Mouse (Mus musculus): ENCODE data around the gene Bloc1s3. TPM values are rescaled to one million over a fixed set of nuclear protein-coding genes. Genes with fewer than 3 reads are reported as not detected.
A peak's percentile ranks its signal among the peaks of the same experiment; 100 is the strongest.

Gene Bloc1s3
- polyA plus RNA-seq, 1 experiment from 2014 or later, result 1.9 TPM

- peaks cover 17% of the 10 kb centered on the region for H3K4me1 ChIP-seq
- no peaks in the 10 kb centered on the region for H3K9me3 ChIP-seq
- DNase-seq (ENCODE audit: low spot score), result no peak
- peaks cover 40% of the 10 kb centered on the region for H3K27me3 ChIP-seq (replicated peaks; ENCODE audit: low read depth, poor library complexity, severe bottlenecking)
- no peaks in the 10 kb centered on the region for H3K36me3 ChIP-seq (replicated peaks)
- no peak overlapping the region for H3K27ac ChIP-seq (replicated peaks)
- 88% methylated on average over 25 of the region's 25 CpGs for WGBS
- no peak overlapping the region for H3K4me3 ChIP-seq
Measured at GRCm38 (mm10) chr7:19494751-19495474, 13.3 kb downstream of the Bloc1s3 start.

GRCm38 (mm10) chr7:19491731-19492130 is 16.4 kb downstream of the Bloc1s3 start:
- H3K4me3 ChIP-seq, result peak overlapping the region; percentile 49
- 3% methylated on average over 26 of the region's 26 CpGs for WGBS
- H3K4me1 ChIP-seq, result peaks cover 21% of the 10 kb centered on the region
- H3K9me3 ChIP-seq, result no peaks in the 10 kb centered on the region
- no peaks in the 10 kb centered on the region for H3K36me3 ChIP-seq (replicated peaks)
- peak; percentile 64 for DNase-seq (ENCODE audit: low spot score)
- peaks cover 72% of the 10 kb centered on the region for H3K27me3 ChIP-seq (replicated peaks; ENCODE audit: low read depth, poor library complexity, severe bottlenecking)
- peak overlapping the region; percentile 59; the same call in 1 of the 2 replicates for H3K27ac ChIP-seq (replicated peaks)

GRCm38 (mm10) chr7:19489525-19489924 is 18.6 kb downstream of the Bloc1s3 start:
- WGBS, result 4% methylated on average over 31 of the region's 31 CpGs
- no peaks in the 10 kb centered on the region for H3K36me3 ChIP-seq (replicated peaks)
- DNase-seq (ENCODE audit: low spot score), result peak; percentile 56
- H3K4me3 ChIP-seq, result peak overlapping the region; percentile 51
- peaks cover 4% of the 10 kb centered on the region; the same call in 1 of the 2 replicates for H3K9me3 ChIP-seq
- peaks cover 14% of the 10 kb centered on the region for H3K4me1 ChIP-seq
- peaks cover 76% of the 10 kb centered on the region for H3K27me3 ChIP-seq (replicated peaks; ENCODE audit: low read depth, poor library complexity, severe bottlenecking)
- H3K27ac ChIP-seq (replicated peaks), result no peak overlapping the region

- 87% methylated on average over 7 of the region's 7 CpGs for WGBS
- H3K27me3 ChIP-seq (replicated peaks; ENCODE audit: low read depth, poor library complexity, severe bottlenecking), result peaks cover 53% of the 10 kb centered on the region
- H3K27ac ChIP-seq (replicated peaks), result no peak overlapping the region
- no peak overlapping the region for H3K4me3 ChIP-seq
- H3K9me3 ChIP-seq, result peaks cover 4% of the 10 kb centered on the region; the same call in 1 of the 2 replicates
- DNase-seq (ENCODE audit: low spot score), result no peak
- H3K36me3 ChIP-seq (replicated peaks), result no peaks in the 10 kb centered on the region
- peaks cover 7% of the 10 kb centered on the region for H3K4me1 ChIP-seq
Measured at GRCm38 (mm10) chr7:19486549-19486948, 21.6 kb downstream of the Bloc1s3 start.

GRCm38 (mm10) chr7:19485488-19485887 is 22.7 kb downstream of the Bloc1s3 start:
- no peak for DNase-seq (ENCODE audit: low spot score)
- Histone ChIP-seq H3K4me3 (no peak overlapping the region), H3K4me1 (peaks cover 6% of the 10 kb centered on the region), H3K9me3 (peaks cover 4% of the 10 kb centered on the region; the same call in 1 of the 2 replicates), H3K36me3 (replicated peaks) (no peaks in the 10 kb centered on the region), H3K27me3 (replicated peaks; ENCODE audit: low read depth, poor library complexity, severe bottlenecking) (peaks cover 42% of the 10 kb centered on the region), H3K27ac (replicated peaks) (no peak overlapping the region)
- WGBS, result 77% methylated on average over 1 of the region's 1 CpGs

- Histone ChIP-seq H3K9me3 (peaks cover 4% of the 10 kb centered on the region; the same call in 1 of the 2 replicates), H3K4me1 (peaks cover 1% of the 10 kb centered on the region; the same call in 1 of the 2 replicates), H3K27me3 (replicated peaks; ENCODE audit: low read depth, poor library complexity, severe bottlenecking) (peaks cover 33% of the 10 kb centered on the region), H3K36me3 (replicated peaks) (no peaks in the 10 kb centered on the region), H3K27ac (replicated peaks) (no peak overlapping the region), H3K4me3 (no peak overlapping the region)
- no peak for DNase-seq (ENCODE audit: low spot score)
- 80% methylated on average over 8 of the region's 8 CpGs for WGBS
Measured at GRCm38 (mm10) chr7:19483281-19483680, 24.9 kb downstream of the Bloc1s3 start.

- no peak for DNase-seq (ENCODE audit: low spot score)
- no peaks in the 10 kb centered on the region for H3K36me3 ChIP-seq (replicated peaks)
- no peaks in the 10 kb centered on the region for H3K9me3 ChIP-seq
- H3K27me3 ChIP-seq (replicated peaks; ENCODE audit: low read depth, poor library complexity, severe bottlenecking), result peaks cover 67% of the 10 kb centered on the region
- peaks cover 17% of the 10 kb centered on the region for H3K4me1 ChIP-seq
- 23% methylated on average over 14 of the region's 14 CpGs for WGBS
- 0 out of 2 replicates have a peak overlapping the region, but pooled peaks have one; percentile 35 for H3K27ac ChIP-seq (replicated peaks)
- peak overlapping the region; percentile 5; the same call in 1 of the 2 replicates for H3K4me3 ChIP-seq
Measured at GRCm38 (mm10) chr7:19477624-19478384, 30.4 kb downstream of the Bloc1s3 start.

- no peak overlapping the region for H3K4me3 ChIP-seq
- H3K27ac ChIP-seq (replicated peaks), result no peak overlapping the region
- 79% methylated on average over 2 of the region's 2 CpGs for WGBS
- DNase-seq (ENCODE audit: low spot score), result no peak
- H3K27me3 ChIP-seq (replicated peaks; ENCODE audit: low read depth, poor library complexity, severe bottlenecking), result peaks cover 74% of the 10 kb centered on the region
- H3K36me3 ChIP-seq (replicated peaks), result no peaks in the 10 kb centered on the region
- H3K9me3 ChIP-seq, result no peaks in the 10 kb centered on the region
- peaks cover 20% of the 10 kb centered on the region for H3K4me1 ChIP-seq
Measured at GRCm38 (mm10) chr7:19477084-19477483, 31.1 kb downstream of the Bloc1s3 start.

- Histone ChIP-seq H3K36me3 (replicated peaks) (no peaks in the 10 kb centered on the region), H3K27ac (replicated peaks) (peak overlapping the region; percentile 84), H3K4me1 (peaks cover 31% of the 10 kb centered on the region), H3K9me3 (no peaks in the 10 kb centered on the region), H3K4me3 (peak overlapping the region; percentile 67), H3K27me3 (replicated peaks; ENCODE audit: low read depth, poor library complexity, severe bottlenecking) (peaks cover 100% of the 10 kb centered on the region)
- DNase-seq (ENCODE audit: low spot score), result peak; percentile 89
- WGBS, result 2% methylated on average over 89 of the region's 89 CpGs
Measured at GRCm38 (mm10) chr7:19473875-19474443, 34.2 kb downstream of the Bloc1s3 start.

- WGBS, result 37% methylated on average over 4 of the region's 4 CpGs
- H3K36me3 ChIP-seq (replicated peaks), result no peaks in the 10 kb centered on the region
- H3K9me3 ChIP-seq, result no peaks in the 10 kb centered on the region
- no peak for DNase-seq (ENCODE audit: low spot score)
- peaks cover 25% of the 10 kb centered on the region for H3K4me1 ChIP-seq
- H3K4me3 ChIP-seq, result no peak overlapping the region
- H3K27me3 ChIP-seq (replicated peaks; ENCODE audit: low read depth, poor library complexity, severe bottlenecking), result peaks cover 100% of the 10 kb centered on the region
- H3K27ac ChIP-seq (replicated peaks), result no peak overlapping the region
Measured at GRCm38 (mm10) chr7:19472403-19472802, 35.8 kb downstream of the Bloc1s3 start.

GRCm38 (mm10) chr7:19470308-19470707 is 37.9 kb downstream of the Bloc1s3 start:
- Histone ChIP-seq H3K4me3 (peak overlapping the region; percentile 30; the same call in 1 of the 2 replicates), H3K27ac (replicated peaks) (no peak overlapping the region), H3K9me3 (no peaks in the 10 kb centered on the region), H3K27me3 (replicated peaks; ENCODE audit: low read depth, poor library complexity, severe bottlenecking) (peaks cover 100% of the 10 kb centered on the region), H3K4me1 (peaks cover 27% of the 10 kb centered on the region), H3K36me3 (replicated peaks) (no peaks in the 10 kb centered on the region)
- WGBS, result 8% methylated on average over 14 of the region's 14 CpGs
- DNase-seq (ENCODE audit: low spot score), result no peak

GRCm38 (mm10) chr7:19469404-19469803 is 38.8 kb downstream of the Bloc1s3 start:
- Histone ChIP-seq H3K27ac (replicated peaks) (no peak overlapping the region), H3K4me3 (peak overlapping the region; percentile 4), H3K36me3 (replicated peaks) (no peaks in the 10 kb centered on the region), H3K27me3 (replicated peaks; ENCODE audit: low read depth, poor library complexity, severe bottlenecking) (peaks cover 99% of the 10 kb centered on the region), H3K4me1 (peaks cover 35% of the 10 kb centered on the region), H3K9me3 (no peaks in the 10 kb centered on the region)
- WGBS, result 17% methylated on average over 23 of the region's 23 CpGs
- DNase-seq (ENCODE audit: low spot score), result no peak

Measured in embryonic facial prominence, embryonic 10.5 days (tissue).